Mouse (Mus musculus) neural tube, embryonic 14.5 days (tissue): ENCODE data around the gene Cpsf6. TPM values are rescaled to one million over a fixed set of nuclear protein-coding genes. Genes with fewer than 3 reads are reported as not detected.

Experiments
- ATAC-seq: fragments of 200-750 bp; cut with Nextera tagmentation; 2 replicates; pipeline ENCODE4 v1.8.0; 2017; ENCODE audit warnings: low read depth, mild to moderate bottlenecking, moderate TSS enrichment, moderate library complexity
- H3K27ac ChIP-seq: fragments of 300-500 bp; sonication (generic); 2 replicates; pipeline ENCODE4 v1.5.1; 2014; ENCODE audit warnings: low read depth, mild to moderate bottlenecking, control low read depth, low read length, moderate library complexity, mixed read lengths
- H3K27me3 ChIP-seq: fragments of 300-500 bp; sonication (generic); 2 replicates; pipeline ENCODE4 v1.6.1; 2014; ENCODE audit warnings: low read length; ENCODE audit not compliant: control insufficient read depth, insufficient read depth
- H3K36me3 ChIP-seq: fragments of 300-500 bp; sonication (generic); 2 replicates; pipeline ENCODE4 v1.6.1; 2014; ENCODE audit warnings: low read length, mixed read lengths; ENCODE audit not compliant: control insufficient read depth, insufficient read depth
- H3K4me1 ChIP-seq: fragments of 300-500 bp; sonication (generic); 2 replicates; pipeline ENCODE4 v1.6.1; 2014; ENCODE audit warnings: low read length; ENCODE audit not compliant: control insufficient read depth, insufficient read depth
- H3K4me2 ChIP-seq: fragments of 300-500 bp; sonication (generic); 2 replicates; pipeline ENCODE4 v1.6.1; 2014; ENCODE audit warnings: mild to moderate bottlenecking, low read depth, low read length, control low read depth
- H3K4me3 ChIP-seq: fragments of 300-500 bp; sonication (generic); 2 replicates; pipeline ENCODE4 v1.5.1; 2014; ENCODE audit warnings: low read depth, low read length, control low read depth, mixed read lengths
- H3K9ac ChIP-seq: fragments of 300-500 bp; sonication (generic); replicated peaks from 2 replicates; pipeline ENCODE4 v1.6.1; 2014; ENCODE audit warnings: low read depth, mild to moderate bottlenecking, control low read depth, low read length, mixed read lengths
- H3K9me3 ChIP-seq: fragments of 300-500 bp; sonication (generic); 2 replicates; pipeline ENCODE4 v1.6.1; 2016; ENCODE audit warnings: low read length; ENCODE audit not compliant: control insufficient read depth
- WGBS: fragments of 180-500 bp; shearing (Covaris S2); extraction: QIAGEN DNeasy Blood & Tissue Kit; methylation state at CpG from one replicate; pipeline ENCODE4 v1.1.7; 2014; 5-methylcytosine and 5-hydroxymethylcytosine counted together
- polyA plus RNA-seq: library from polyadenylated mRNA; unstranded; fragments of >200 nt; fragmentation: Nextera tagmentation; extraction: Ambion mirVana; gene quantifications from 2 replicates; pipeline ENCODE4 v1.2.1, GENCODE M21; 2014

Cpsf6 gene
- polyA plus RNA-seq, 1 experiment from 2014 or later = 180 TPM

- no peaks in the 10 kb centered on the region for H3K4me1 ChIP-seq
- no peak for ATAC-seq
- no peak overlapping the region for H3K9ac ChIP-seq
- H3K9me3 ChIP-seq = no peaks in the 10 kb centered on the region
- no peak overlapping the region for H3K4me2 ChIP-seq
- WGBS = 78% methylated on average over 2 of the region's 2 CpGs
- H3K4me3 ChIP-seq = no peak overlapping the region
- no peaks in the 10 kb centered on the region for H3K36me3 ChIP-seq
- H3K27me3 ChIP-seq = no peaks in the 10 kb centered on the region
- no peak overlapping the region for H3K27ac ChIP-seq
Measured at GRCm38 (mm10) chr10:117385086-117385430, 5.2 kb upstream of the Cpsf6 start.

GRCm38 (mm10) chr10:117384386-117385085, 4.7 kb upstream of the Cpsf6 start:
- Histone ChIP-seq H3K9ac (no peak overlapping the region), H3K4me1 (no peaks in the 10 kb centered on the region), H3K4me3 (no peak overlapping the region), H3K27me3 (no peaks in the 10 kb centered on the region), H3K36me3 (no peaks in the 10 kb centered on the region), H3K27ac (no peak overlapping the region), H3K9me3 (no peaks in the 10 kb centered on the region), H3K4me2 (no peak overlapping the region)
- 88% methylated on average over 4 of the region's 4 CpGs for WGBS
- ATAC-seq = no peak

- WGBS = 76% methylated on average over 6 of the region's 6 CpGs
- no peak overlapping the region for H3K4me3 ChIP-seq
- H3K4me1 ChIP-seq = no peaks in the 10 kb centered on the region
- ATAC-seq = no peak
- H3K9ac ChIP-seq = no peak overlapping the region
- H3K36me3 ChIP-seq = no peaks in the 10 kb centered on the region
- no peak overlapping the region for H3K4me2 ChIP-seq
- H3K9me3 ChIP-seq = no peaks in the 10 kb centered on the region
- no peaks in the 10 kb centered on the region for H3K27me3 ChIP-seq
- no peak overlapping the region for H3K27ac ChIP-seq
Measured at GRCm38 (mm10) chr10:117383941-117384340, 4.1 kb upstream of the Cpsf6 start.

GRCm38 (mm10) chr10:117382996-117383550, 3.3 kb upstream of the Cpsf6 start:
- Histone ChIP-seq H3K9me3 (no peaks in the 10 kb centered on the region), H3K4me3 (no peak overlapping the region), H3K27ac (no peak overlapping the region), H3K4me1 (no peaks in the 10 kb centered on the region), H3K4me2 (no peak overlapping the region), H3K27me3 (no peaks in the 10 kb centered on the region), H3K9ac (no peak overlapping the region), H3K36me3 (no peaks in the 10 kb centered on the region)
- 80% methylated on average over 8 of the region's 8 CpGs for WGBS
- ATAC-seq = no peak

GRCm38 (mm10) chr10:117382146-117382545, 2.3 kb upstream of the Cpsf6 start:
- H3K27me3 ChIP-seq = no peaks in the 10 kb centered on the region
- H3K9me3 ChIP-seq = no peaks in the 10 kb centered on the region
- no peak overlapping the region for H3K27ac ChIP-seq
- no peak overlapping the region for H3K4me3 ChIP-seq
- no peak overlapping the region for H3K9ac ChIP-seq
- WGBS = 81% methylated on average over 2 of the region's 2 CpGs
- no peak for ATAC-seq
- no peaks in the 10 kb centered on the region for H3K36me3 ChIP-seq
- no peaks in the 10 kb centered on the region for H3K4me1 ChIP-seq
- no peak overlapping the region for H3K4me2 ChIP-seq

GRCm38 (mm10) chr10:117380721-117381570, 1.1 kb upstream of the Cpsf6 start:
- 95% methylated on average over 4 of the region's 4 CpGs for WGBS
- Histone ChIP-seq H3K9ac (no peak overlapping the region), H3K27ac (no peak overlapping the region)

GRCm38 (mm10) chr10:117379441-117379840, 374 bp downstream of the Cpsf6 start:
- 95% methylated on average over 2 of the region's 2 CpGs for WGBS
- no peak overlapping the region for H3K9ac ChIP-seq
- H3K4me2 ChIP-seq = no peak overlapping the region
- ATAC-seq = no peak
- no peak overlapping the region for H3K4me3 ChIP-seq
- H3K9me3 ChIP-seq = no peaks in the 10 kb centered on the region
- no peak overlapping the region for H3K27ac ChIP-seq
- no peaks in the 10 kb centered on the region for H3K36me3 ChIP-seq
- H3K27me3 ChIP-seq = no peaks in the 10 kb centered on the region; the same call in 1 of the 2 replicates
- H3K4me1 ChIP-seq = peaks cover 9% of the 10 kb centered on the region; the same call in 1 of the 2 replicates

More at GRCm38 (mm10) chr10:117380721-117381570, 1.1 kb upstream of the Cpsf6 start:
- Histone ChIP-seq H3K4me3 (no peak overlapping the region), H3K27me3 (no peaks in the 10 kb centered on the region; the same call in 1 of the 2 replicates), H3K9me3 (no peaks in the 10 kb centered on the region), H3K4me1 (no peaks in the 10 kb centered on the region), H3K36me3 (no peaks in the 10 kb centered on the region), H3K4me2 (no peak overlapping the region)
- ATAC-seq = no peak

- no peaks in the 10 kb centered on the region; the same call in 1 of the 2 replicates for H3K27me3 ChIP-seq
- H3K36me3 ChIP-seq = no peaks in the 10 kb centered on the region
- WGBS = 98% methylated on average over 3 of the region's 3 CpGs
- H3K27ac ChIP-seq = no peak overlapping the region
- H3K9ac ChIP-seq = no peak overlapping the region
- peaks cover 11% of the 10 kb centered on the region; the same call in 1 of the 2 replicates for H3K4me1 ChIP-seq
- no peak overlapping the region for H3K4me3 ChIP-seq
- no peak overlapping the region for H3K4me2 ChIP-seq
- H3K9me3 ChIP-seq = no peaks in the 10 kb centered on the region
- ATAC-seq = no peak
Measured at GRCm38 (mm10) chr10:117378642-117379041, 1.2 kb downstream of the Cpsf6 start.

- 91% methylated on average over 11 of the region's 11 CpGs for WGBS
- peaks cover 11% of the 10 kb centered on the region; the same call in 1 of the 2 replicates for H3K4me1 ChIP-seq
- ATAC-seq = no peak
- H3K9me3 ChIP-seq = no peaks in the 10 kb centered on the region
- no peak overlapping the region for H3K9ac ChIP-seq
- no peaks in the 10 kb centered on the region for H3K36me3 ChIP-seq
- H3K27ac ChIP-seq = no peak overlapping the region; the same call in 1 of the 2 replicates
- H3K27me3 ChIP-seq = no peaks in the 10 kb centered on the region; the same call in 1 of the 2 replicates
- H3K4me2 ChIP-seq = no peak overlapping the region
- no peak overlapping the region for H3K4me3 ChIP-seq
Measured at GRCm38 (mm10) chr10:117378291-117378555, 1.6 kb downstream of the Cpsf6 start.
